Mouse (Mus musculus) E14TG2a.4 (cell line): ENCODE results near the gene Pip5k1c.
A peak's percentile ranks its signal among the peaks of the same experiment; 100 is the strongest.

Source experiments
- H3K27me3 ChIP-seq: 2 replicates; pipeline ENCODE4 v1.6.1; 2014; ENCODE audit warnings: low read length, control low read depth; ENCODE audit not compliant: insufficient read depth
- H3K36me3 ChIP-seq: 2 replicates; pipeline ENCODE4 v1.6.1; 2014; ENCODE audit warnings: low read length, control low read depth; ENCODE audit not compliant: insufficient read depth
- H3K4me1 ChIP-seq: replicated peaks from 2 replicates; pipeline ENCODE4 v1.6.1; 2014; ENCODE audit warnings: low read depth, low read length, control low read depth
- H3K4me3 ChIP-seq: replicated peaks from 2 replicates; pipeline ENCODE4 v1.5.1; 2014; ENCODE audit warnings: mild to moderate bottlenecking, low read length
- H3K9me3 ChIP-seq: 2 replicates; pipeline ENCODE4 v1.6.1; 2014; ENCODE audit warnings: low read length, control low read depth
- CTCF ChIP-seq: conservative IDR thresholded peaks from 2 replicates; pipeline ENCODE4 v1.5.1; 2014; ENCODE audit warnings: low read length
- NANOG ChIP-seq: IDR thresholded peaks from 2 replicates; pipeline ENCODE4 v1.6.1; 2014; ENCODE audit warnings: borderline replicate concordance, low read length, mixed read lengths
- POU5F1 ChIP-seq: IDR thresholded peaks from 2 replicates; pipeline ENCODE4 v1.6.1; 2014; ENCODE audit warnings: low read length, borderline replicate concordance

Pip5k1c gene

GRCm38 (mm10) chr10:81287513-81288157, 5.1 kb upstream of the Pip5k1c start:
- Histone ChIP-seq H3K4me1 (peaks cover 94% of the 10 kb centered on the region), H3K9me3 (no peaks in the 10 kb centered on the region), H3K27me3 (peaks cover 36% of the 10 kb centered on the region), H3K4me3 (peak overlapping the region; percentile 35), H3K36me3 (no peaks in the 10 kb centered on the region)
- no peak for TF ChIP-seq NANOG
- TF ChIP-seq CTCF, result peak; percentile 100

GRCm38 (mm10) chr10:81288601-81289000, 4.2 kb upstream of the Pip5k1c start:
- TF ChIP-seq POU5F1 (no peak), NANOG (no peak), CTCF (peak; percentile 97)
- Histone ChIP-seq H3K36me3 (no peaks in the 10 kb centered on the region), H3K4me3 (peak overlapping the region; percentile 35; the same call in 1 of the 2 replicates), H3K27me3 (peaks cover 29% of the 10 kb centered on the region), H3K4me1 (peaks cover 88% of the 10 kb centered on the region), H3K9me3 (no peaks in the 10 kb centered on the region)

- peaks cover 88% of the 10 kb centered on the region for H3K4me1 ChIP-seq
- H3K27me3 ChIP-seq, result peaks cover 25% of the 10 kb centered on the region
- TF ChIP-seq CTCF (peak; percentile 72), NANOG (no peak)
- H3K9me3 ChIP-seq, result no peaks in the 10 kb centered on the region
- H3K4me3 ChIP-seq, result peak overlapping the region; percentile 75; the same call in 1 of the 2 replicates
- H3K36me3 ChIP-seq, result peaks cover 3% of the 10 kb centered on the region; the same call in 1 of the 2 replicates
Measured at GRCm38 (mm10) chr10:81289278-81289677, 3.5 kb upstream of the Pip5k1c start.

DNA sequence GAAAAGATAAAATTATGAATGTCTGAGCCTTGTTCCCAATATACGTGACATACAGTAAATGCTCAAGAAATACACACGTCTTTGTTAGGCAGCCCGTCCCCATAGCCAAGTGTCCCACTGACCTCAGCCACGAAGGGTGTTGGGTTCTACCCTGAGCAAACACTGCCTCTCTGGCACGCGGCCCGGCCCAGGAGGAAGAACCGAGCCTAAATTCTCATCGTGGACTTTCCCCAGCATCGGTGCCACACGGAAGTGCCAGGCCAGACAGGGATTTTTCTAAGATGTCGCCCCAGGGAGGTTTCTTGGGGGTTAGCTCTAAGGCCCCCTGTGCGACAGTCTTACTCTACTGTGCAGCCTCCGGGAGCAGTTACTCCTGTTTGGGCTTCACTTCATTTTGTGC, 3.0 kb upstream of the Pip5k1c start:
- no peak for TF ChIP-seq CTCF
- TF ChIP-seq NANOG, result no peak
- no peak for TF ChIP-seq POU5F1
- Histone ChIP-seq H3K9me3 (no peaks in the 10 kb centered on the region), H3K4me3 (peak overlapping the region; percentile 75; the same call in 1 of the 2 replicates), H3K4me1 (peaks cover 88% of the 10 kb centered on the region), H3K36me3 (peaks cover 9% of the 10 kb centered on the region; the same call in 1 of the 2 replicates), H3K27me3 (peaks cover 20% of the 10 kb centered on the region)

DNA sequence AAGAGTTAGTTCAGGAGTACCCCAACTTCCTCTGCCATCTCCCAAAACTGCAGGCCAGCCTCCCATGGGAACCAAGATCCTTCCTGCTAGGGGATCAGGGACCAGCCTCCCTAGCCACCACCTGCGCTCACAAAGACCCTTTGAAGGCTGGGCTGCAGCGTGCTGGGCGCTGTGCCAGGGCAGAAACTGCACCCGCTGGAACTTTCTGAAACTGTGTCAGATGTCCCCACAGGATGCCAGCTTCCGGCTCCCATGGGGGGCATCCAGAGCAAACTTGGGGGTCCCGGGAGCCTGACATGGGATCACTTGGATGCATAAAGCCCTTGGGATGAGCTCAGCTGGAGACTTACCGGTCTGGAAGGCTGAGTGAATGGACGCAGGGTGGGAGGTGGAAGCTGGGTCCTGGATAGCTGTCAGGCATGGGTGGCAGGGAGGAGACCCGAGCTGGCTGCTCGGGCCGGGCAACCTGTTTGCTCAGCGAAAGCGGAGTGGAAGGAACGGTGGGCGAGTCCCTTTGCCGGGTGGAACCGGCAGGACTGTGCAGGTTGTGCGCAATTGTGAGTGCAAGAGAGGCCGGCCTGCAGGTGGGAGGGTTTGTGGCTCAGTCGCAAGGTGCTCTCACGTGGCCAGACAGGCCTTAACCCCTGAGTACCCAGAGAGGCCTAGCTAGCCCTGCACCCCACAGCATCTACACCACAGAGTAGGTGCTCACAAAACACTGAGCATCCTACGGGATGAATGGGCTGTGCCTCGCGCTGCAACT, 1.9 kb upstream of the Pip5k1c start:
- TF ChIP-seq POU5F1, result no peak
- no peak for TF ChIP-seq NANOG
- TF ChIP-seq CTCF, result no peak
- H3K4me3 ChIP-seq, result peak overlapping the region; percentile 75

DNA sequence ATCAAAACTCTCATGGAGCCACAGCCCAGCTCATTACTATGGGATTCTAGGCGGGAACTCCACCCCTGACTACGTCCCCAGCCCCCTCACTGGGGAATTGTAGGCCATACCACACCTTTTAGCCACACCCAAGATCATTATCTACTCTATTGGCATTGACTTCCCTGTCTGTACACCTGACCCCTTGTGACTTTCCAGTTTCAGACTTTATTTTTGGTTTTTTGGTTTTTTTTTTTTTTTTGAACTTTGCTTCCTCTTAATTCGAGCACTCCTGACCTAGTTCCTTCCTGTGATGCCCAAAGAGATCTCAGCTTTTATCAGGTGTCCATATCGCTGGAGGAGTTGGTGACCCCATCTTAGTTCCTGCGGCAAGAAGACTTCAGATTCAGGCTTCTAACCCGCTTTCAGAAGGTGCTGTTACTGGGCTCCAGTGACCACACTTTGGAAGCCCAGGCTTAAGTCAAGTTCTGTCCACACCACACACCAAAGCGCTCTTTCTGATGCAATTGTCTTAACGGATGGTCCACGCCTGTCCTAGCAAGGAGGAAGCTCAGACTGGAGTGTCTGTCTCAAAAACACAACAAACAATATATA, 1.2 kb upstream of the Pip5k1c start, which contains the start of gene Tjp3:
Gene Tjp3 (minus strand): TSS at position 71 of the 594 bp plus-strand sequence.
- TF ChIP-seq NANOG (no peak), CTCF (no peak), POU5F1 (no peak)
- Histone ChIP-seq H3K27me3 (peaks cover 14% of the 10 kb centered on the region), H3K36me3 (peaks cover 27% of the 10 kb centered on the region), H3K4me3 (peak within 1 kb of the TSS; percentile 75), H3K9me3 (no peaks in the 10 kb centered on the region), H3K4me1 (peaks cover 90% of the 10 kb centered on the region)

More for the DNA sequence above, 1.9 kb upstream of the Pip5k1c start:
- H3K36me3 ChIP-seq, result peaks cover 19% of the 10 kb centered on the region
- H3K27me3 ChIP-seq, result peaks cover 14% of the 10 kb centered on the region
- H3K9me3 ChIP-seq, result no peaks in the 10 kb centered on the region
- peaks cover 90% of the 10 kb centered on the region for H3K4me1 ChIP-seq

- peak overlapping the region; percentile 95 for H3K4me3 ChIP-seq
- peaks cover 14% of the 10 kb centered on the region for H3K27me3 ChIP-seq
- TF ChIP-seq POU5F1 (no peak), CTCF (no peak), NANOG (no peak)
- H3K9me3 ChIP-seq, result no peaks in the 10 kb centered on the region
- H3K36me3 ChIP-seq, result peaks cover 34% of the 10 kb centered on the region
- peaks cover 90% of the 10 kb centered on the region for H3K4me1 ChIP-seq
Measured at GRCm38 (mm10) chr10:81293334-81294030, 719 bp downstream of the Pip5k1c start.

DNA sequence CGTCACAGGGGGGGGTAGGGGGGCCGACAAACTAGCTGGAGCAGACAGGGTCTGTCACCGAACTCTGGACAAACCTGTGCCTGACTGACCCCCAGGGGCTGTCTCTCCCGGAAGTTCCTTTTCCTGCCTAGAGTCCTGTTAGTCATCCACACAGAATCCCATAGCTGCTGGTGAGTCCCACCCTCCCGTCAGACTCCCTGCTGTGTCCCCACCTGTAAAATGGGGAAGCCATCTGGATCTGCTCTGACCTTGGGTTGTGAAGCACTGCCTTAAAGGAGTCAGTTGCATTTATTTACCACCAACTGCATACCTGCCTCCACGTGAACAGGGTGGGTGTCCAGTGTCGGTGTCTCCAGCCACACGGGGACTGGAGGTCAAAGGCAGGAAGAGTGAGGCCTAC, 1.7 kb downstream of the Pip5k1c start:
- peaks cover 90% of the 10 kb centered on the region for H3K4me1 ChIP-seq
- H3K36me3 ChIP-seq, result peaks cover 43% of the 10 kb centered on the region
- TF ChIP-seq CTCF (no peak), NANOG (no peak), POU5F1 (no peak)
- peak overlapping the region; percentile 95 for H3K4me3 ChIP-seq
- H3K9me3 ChIP-seq, result no peaks in the 10 kb centered on the region
- peaks cover 14% of the 10 kb centered on the region for H3K27me3 ChIP-seq
